Mouse (Mus musculus): ENCODE measurements around the gene Tmem242. TPM values are rescaled to one million over a fixed set of nuclear protein-coding genes. Genes with fewer than 3 reads are reported as not detected.
"Not testable (repeated sequence)": the region's sequence is repeated elsewhere in the genome, so short reads cannot be mapped to it uniquely, and the experiment has no call there.

Gene Tmem242
- polyA plus RNA-seq, 1 experiment from 2014 or later: 100 TPM

DNA sequence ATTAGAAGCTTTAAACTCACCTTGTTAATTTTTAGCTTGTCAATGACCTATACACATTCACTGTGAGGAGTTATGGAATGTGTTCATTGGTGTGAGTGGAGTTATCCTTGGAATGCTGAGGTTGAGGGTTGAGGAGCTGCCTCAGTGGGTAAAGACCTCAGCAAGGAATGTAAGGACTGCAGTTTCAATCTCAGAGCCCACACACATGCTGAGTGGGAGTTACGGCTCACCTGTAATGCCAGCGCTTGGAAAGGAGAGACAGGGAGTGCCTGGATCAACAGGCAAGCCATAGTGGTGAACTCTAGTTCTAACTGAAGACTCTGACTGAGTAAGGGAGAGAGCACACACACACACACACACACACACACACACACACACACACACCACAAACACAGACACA lies 23.9 kb upstream of the Tmem242 start:
- H3K9me3 ChIP-seq (ENCODE audit: control insufficient read depth, low read length): no peaks in the 10 kb centered on the region
- ATAC-seq (replicated peaks; ENCODE audit: low FRiP score): no peak
- no peaks in the 10 kb centered on the region for H3K4me1 ChIP-seq (replicated peaks; ENCODE audit: control insufficient read depth, insufficient read depth, low read length)
- H3K4me2 ChIP-seq: no peak overlapping the region
- H3K4me3 ChIP-seq (ENCODE audit: low read depth, low read length): no peak overlapping the region
- no peak overlapping the region for H3K27ac ChIP-seq (ENCODE audit: low read depth, low read length)
- no peak for DNase-seq (ENCODE audit: low spot score)
- 84% methylated on average over 2 of the region's 2 CpGs for WGBS
- no peak overlapping the region for H3K9ac ChIP-seq (ENCODE audit: low read depth, low read length)
- no peaks in the 10 kb centered on the region for H3K36me3 ChIP-seq (ENCODE audit: control insufficient read depth, insufficient read depth, low read length)
- no peaks in the 10 kb centered on the region for H3K27me3 ChIP-seq (replicated peaks; ENCODE audit: control insufficient read depth, insufficient read depth, low read length)

DNA sequence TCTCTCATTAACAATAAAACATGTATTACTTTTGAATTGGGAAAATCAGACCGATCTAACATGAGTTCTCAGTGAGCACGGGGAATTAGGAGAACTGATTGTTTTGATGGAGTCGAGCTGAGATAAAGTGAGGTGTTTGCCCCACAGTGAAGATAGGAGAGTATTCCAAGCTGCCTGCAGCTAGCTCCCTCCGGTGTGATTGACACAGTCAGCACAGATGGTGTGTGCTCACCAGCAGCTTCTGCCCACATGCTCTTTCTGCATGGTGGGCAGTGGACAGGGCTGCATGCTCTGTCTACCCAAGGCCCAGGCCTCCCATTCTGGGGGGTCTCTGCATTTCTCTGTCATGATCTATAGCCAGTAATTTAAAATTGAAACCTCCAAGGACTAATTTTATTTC lies 13.6 kb upstream of the Tmem242 start:
- Histone ChIP-seq H3K27me3 (replicated peaks; ENCODE audit: control insufficient read depth, insufficient read depth, low read length) (no peaks in the 10 kb centered on the region), H3K36me3 (ENCODE audit: control insufficient read depth, insufficient read depth, low read length) (no peaks in the 10 kb centered on the region), H3K27ac (ENCODE audit: low read depth, low read length) (no peak overlapping the region), H3K9ac (ENCODE audit: low read depth, low read length) (no peak overlapping the region), H3K4me1 (replicated peaks; ENCODE audit: control insufficient read depth, insufficient read depth, low read length) (no peaks in the 10 kb centered on the region), H3K4me3 (ENCODE audit: low read depth, low read length) (no peak overlapping the region), H3K4me2 (no peak overlapping the region), H3K9me3 (ENCODE audit: control insufficient read depth, low read length) (no peaks in the 10 kb centered on the region)
- ATAC-seq (replicated peaks; ENCODE audit: low FRiP score) (no peak), DNase-seq (ENCODE audit: low spot score) (no peak)
- WGBS: 55% methylated on average over 4 of the region's 4 CpGs

DNA sequence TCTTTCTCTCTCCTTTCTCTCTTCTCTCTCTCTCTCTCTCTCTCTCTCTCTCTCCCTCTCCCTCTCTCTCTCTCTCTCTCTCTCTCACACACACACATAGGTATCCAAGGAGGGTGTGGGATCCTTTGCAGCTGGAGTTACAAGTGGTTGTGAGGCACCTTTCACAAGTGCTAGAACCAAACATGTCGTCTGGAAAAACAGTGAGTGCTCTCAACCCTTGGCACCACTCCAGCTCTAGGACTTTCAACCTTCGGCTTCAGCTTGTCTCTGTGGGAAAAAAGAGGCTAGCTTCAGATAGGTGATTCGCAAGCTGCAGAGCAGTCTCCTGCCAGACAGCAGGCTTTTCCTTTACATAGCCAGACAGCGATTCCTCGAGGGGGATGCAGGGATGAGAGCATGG lies 3.7 kb upstream of the Tmem242 start:
- H3K4me3 ChIP-seq (ENCODE audit: low read depth, low read length): no peak overlapping the region
- no peak for ATAC-seq (replicated peaks; ENCODE audit: low FRiP score)
- H3K27me3 ChIP-seq (replicated peaks; ENCODE audit: control insufficient read depth, insufficient read depth, low read length): peaks cover 6% of the 10 kb centered on the region
- H3K9ac ChIP-seq (ENCODE audit: low read depth, low read length): no peak overlapping the region
- no peak overlapping the region for H3K27ac ChIP-seq (ENCODE audit: low read depth, low read length)
- H3K9me3 ChIP-seq (ENCODE audit: control insufficient read depth, low read length): no peaks in the 10 kb centered on the region
- no peak overlapping the region for H3K4me2 ChIP-seq
- no peaks in the 10 kb centered on the region for H3K36me3 ChIP-seq (ENCODE audit: control insufficient read depth, insufficient read depth, low read length)
- DNase-seq (ENCODE audit: low spot score): no peak
- peaks cover 8% of the 10 kb centered on the region; the same call in 1 of the 2 replicates for H3K4me1 ChIP-seq (replicated peaks; ENCODE audit: control insufficient read depth, insufficient read depth, low read length)
- WGBS: 65% methylated on average over 5 of the region's 5 CpGs

DNA sequence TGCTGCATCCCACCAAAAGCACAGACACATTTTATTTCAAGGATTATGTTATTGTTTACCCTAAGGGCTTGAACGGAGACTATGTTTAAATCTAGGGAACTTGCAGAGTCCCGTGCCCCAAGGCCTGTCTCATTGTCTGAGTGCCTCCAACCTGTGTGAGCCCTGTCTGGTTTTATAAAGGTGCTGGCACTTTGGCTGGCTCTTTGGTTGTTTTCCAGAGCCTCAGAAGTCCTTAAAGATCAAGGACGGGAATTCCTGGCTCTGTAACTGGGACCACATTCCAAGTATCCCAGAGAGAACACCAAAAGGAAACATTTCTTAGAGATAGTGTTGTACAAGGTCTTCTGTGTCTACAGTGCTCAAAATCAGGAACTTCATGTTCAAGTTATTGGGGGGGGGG lies 3.2 kb upstream of the Tmem242 start:
- 67% methylated on average over 3 of the region's 3 CpGs for WGBS
- no peak overlapping the region for H3K4me2 ChIP-seq
- ATAC-seq (replicated peaks; ENCODE audit: low FRiP score): no peak

DNA sequence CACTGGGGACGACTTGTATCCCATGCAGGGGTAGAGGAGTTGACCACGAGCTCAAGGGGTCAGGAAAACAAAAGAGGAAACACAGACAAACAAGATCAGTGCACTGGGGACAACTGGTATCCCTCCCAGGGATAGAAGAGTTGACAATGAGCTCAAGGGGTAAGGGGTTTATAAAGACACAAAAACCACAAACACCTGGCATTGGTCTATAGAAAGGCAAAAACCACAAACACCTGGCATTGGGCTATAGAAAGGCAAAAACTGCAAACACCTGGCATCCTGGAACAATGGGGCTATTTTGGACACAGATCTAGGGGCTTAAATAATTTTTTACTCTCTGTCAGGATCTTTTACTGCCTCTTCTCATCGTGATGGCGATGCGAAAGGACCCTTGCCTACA lies 2.3 kb upstream of the Tmem242 start:
- H3K27me3 ChIP-seq (replicated peaks; ENCODE audit: control insufficient read depth, insufficient read depth, low read length); ATAC-seq (replicated peaks; ENCODE audit: low FRiP score); H3K36me3 ChIP-seq (ENCODE audit: control insufficient read depth, insufficient read depth, low read length); H3K4me1 ChIP-seq (replicated peaks; ENCODE audit: control insufficient read depth, insufficient read depth, low read length); H3K9me3 ChIP-seq (ENCODE audit: control insufficient read depth, low read length); H3K27ac ChIP-seq (ENCODE audit: low read depth, low read length); H3K4me2 ChIP-seq; DNase-seq (ENCODE audit: low spot score); H3K4me3 ChIP-seq (ENCODE audit: low read depth, low read length); H3K9ac ChIP-seq (ENCODE audit: low read depth, low read length): not testable (repeated sequence)
- WGBS: 67% methylated on average over 5 of the region's 5 CpGs

More for the DNA sequence above, 3.2 kb upstream of the Tmem242 start:
- Histone ChIP-seq H3K9me3 (ENCODE audit: control insufficient read depth, low read length) (no peaks in the 10 kb centered on the region), H3K4me1 (replicated peaks; ENCODE audit: control insufficient read depth, insufficient read depth, low read length) (peaks cover 8% of the 10 kb centered on the region; the same call in 1 of the 2 replicates), H3K4me3 (ENCODE audit: low read depth, low read length) (no peak overlapping the region), H3K36me3 (ENCODE audit: control insufficient read depth, insufficient read depth, low read length) (no peaks in the 10 kb centered on the region), H3K27ac (ENCODE audit: low read depth, low read length) (no peak overlapping the region), H3K27me3 (replicated peaks; ENCODE audit: control insufficient read depth, insufficient read depth, low read length) (peaks cover 6% of the 10 kb centered on the region), H3K9ac (ENCODE audit: low read depth, low read length) (no peak overlapping the region)
- no peak for DNase-seq (ENCODE audit: low spot score)

DNA sequence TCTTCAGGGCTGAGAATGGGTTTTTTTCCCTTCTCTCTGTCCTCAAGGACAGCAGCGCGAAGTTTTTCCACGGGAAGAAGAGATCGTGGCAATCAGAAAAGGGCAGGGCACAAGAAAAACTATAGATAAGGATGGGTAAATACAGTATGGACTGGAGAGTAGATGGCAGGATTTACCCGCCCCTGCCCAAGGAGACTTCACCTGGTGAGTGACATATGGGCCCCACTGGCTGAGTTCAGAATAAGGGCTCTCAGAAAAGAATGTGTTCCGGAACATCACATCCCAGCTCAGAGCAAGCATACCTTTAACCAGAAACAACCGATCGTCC lies 264 bp downstream of the Tmem242 start:
- Histone ChIP-seq H3K27ac (ENCODE audit: low read depth, low read length) (0 out of 2 replicates have a peak overlapping the region, but pooled peaks have one; percentile 13), H3K4me1 (replicated peaks; ENCODE audit: control insufficient read depth, insufficient read depth, low read length) (peaks cover 8% of the 10 kb centered on the region; the same call in 1 of the 2 replicates), H3K4me3 (ENCODE audit: low read depth, low read length) (peak overlapping the region; percentile 82), H3K9ac (ENCODE audit: low read depth, low read length) (peak overlapping the region; percentile 86), H3K27me3 (replicated peaks; ENCODE audit: control insufficient read depth, insufficient read depth, low read length) (no peaks in the 10 kb centered on the region; the same call in 1 of the 2 replicates), H3K36me3 (ENCODE audit: control insufficient read depth, insufficient read depth, low read length) (no peaks in the 10 kb centered on the region; the same call in 1 of the 2 replicates), H3K9me3 (ENCODE audit: control insufficient read depth, low read length) (no peaks in the 10 kb centered on the region), H3K4me2 (peak overlapping the region; percentile 88)
- peak; percentile 62; the same call in 1 of the 2 replicates for ATAC-seq (replicated peaks; ENCODE audit: low FRiP score)
- under 1% methylated on average over 8 of the region's 8 CpGs for WGBS
- DNase-seq (ENCODE audit: low spot score): no peak

DNA sequence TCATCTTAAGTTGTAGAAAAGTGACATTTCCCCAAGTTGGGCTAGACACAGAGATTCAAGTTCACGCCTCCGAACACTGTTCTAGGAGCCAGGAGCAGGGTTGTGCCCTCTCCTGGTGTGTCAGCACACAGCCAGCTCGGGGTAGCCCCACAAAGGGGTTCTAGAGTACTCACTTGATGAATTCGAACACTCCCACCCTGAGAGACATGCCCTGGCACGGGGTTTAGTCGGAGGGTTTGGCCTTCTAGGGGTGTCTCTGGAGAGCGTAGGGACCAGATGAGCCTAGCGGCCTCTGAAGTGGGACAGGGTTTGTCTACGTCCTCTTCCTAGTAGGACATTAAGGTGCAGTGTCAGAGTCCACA lies 10.3 kb downstream of the Tmem242 start:
- H3K36me3 ChIP-seq (ENCODE audit: control insufficient read depth, insufficient read depth, low read length): peaks cover 11% of the 10 kb centered on the region; the same call in 1 of the 2 replicates
- WGBS: 76% methylated on average over 9 of the region's 9 CpGs
- H3K4me1 ChIP-seq (replicated peaks; ENCODE audit: control insufficient read depth, insufficient read depth, low read length): peaks cover 8% of the 10 kb centered on the region; the same call in 1 of the 2 replicates
- no peaks in the 10 kb centered on the region for H3K27me3 ChIP-seq (replicated peaks; ENCODE audit: control insufficient read depth, insufficient read depth, low read length)
- H3K4me3 ChIP-seq (ENCODE audit: low read depth, low read length): no peak overlapping the region
- DNase-seq (ENCODE audit: low spot score) (no peak), ATAC-seq (replicated peaks; ENCODE audit: low FRiP score) (peak; percentile 37; the same call in 1 of the 2 replicates)
- H3K9me3 ChIP-seq (ENCODE audit: control insufficient read depth, low read length): no peaks in the 10 kb centered on the region
- no peak overlapping the region for H3K4me2 ChIP-seq
- H3K9ac ChIP-seq (ENCODE audit: low read depth, low read length): no peak overlapping the region
- no peak overlapping the region for H3K27ac ChIP-seq (ENCODE audit: low read depth, low read length)

DNA sequence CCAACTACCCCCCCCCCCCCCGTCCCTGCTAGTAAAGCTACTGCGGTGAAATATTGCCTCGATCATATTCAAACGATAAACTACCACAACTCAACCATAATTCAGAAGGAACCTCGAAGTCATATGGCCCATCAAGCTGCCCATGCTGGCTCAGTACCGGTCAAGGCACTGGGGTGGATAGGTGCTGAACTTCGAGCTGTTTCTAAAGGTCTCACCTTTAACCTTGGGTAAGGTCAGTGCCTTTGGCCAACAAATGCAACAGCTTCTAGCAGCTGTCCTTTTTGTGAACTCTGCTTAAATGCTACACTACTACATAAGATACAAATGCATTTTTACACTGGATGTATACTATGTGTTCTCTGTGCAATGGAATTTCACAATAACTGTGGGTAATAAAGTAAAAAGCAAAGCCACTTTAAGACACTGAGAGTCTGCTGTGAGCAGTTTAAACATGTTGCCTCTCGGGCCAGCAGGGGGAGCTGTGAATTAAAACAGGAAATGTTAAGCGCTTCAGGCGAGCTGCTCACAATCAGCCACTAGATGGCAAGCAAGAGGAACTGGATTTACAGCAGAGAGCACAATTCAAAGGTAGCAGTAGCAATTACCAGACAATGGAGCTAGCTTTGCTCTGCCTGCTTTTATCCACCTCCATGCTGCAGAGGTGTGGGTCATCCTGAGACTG lies 10.8 kb downstream of the Tmem242 start:
- H3K4me3 ChIP-seq (ENCODE audit: low read depth, low read length): no peak overlapping the region
- H3K36me3 ChIP-seq (ENCODE audit: control insufficient read depth, insufficient read depth, low read length): peaks cover 11% of the 10 kb centered on the region; the same call in 1 of the 2 replicates
- no peak overlapping the region for H3K9ac ChIP-seq (ENCODE audit: low read depth, low read length)
- peak; percentile 74 for DNase-seq (ENCODE audit: low spot score)
- no peak overlapping the region for H3K4me2 ChIP-seq
- peak; percentile 64 for ATAC-seq (replicated peaks; ENCODE audit: low FRiP score)
- 55% methylated on average over 10 of the region's 10 CpGs for WGBS
- no peaks in the 10 kb centered on the region for H3K9me3 ChIP-seq (ENCODE audit: control insufficient read depth, low read length)
- H3K4me1 ChIP-seq (replicated peaks; ENCODE audit: control insufficient read depth, insufficient read depth, low read length): peaks cover 11% of the 10 kb centered on the region; the same call in 1 of the 2 replicates
- H3K27me3 ChIP-seq (replicated peaks; ENCODE audit: control insufficient read depth, insufficient read depth, low read length): no peaks in the 10 kb centered on the region
- H3K27ac ChIP-seq (ENCODE audit: low read depth, low read length): no peak overlapping the region

DNA sequence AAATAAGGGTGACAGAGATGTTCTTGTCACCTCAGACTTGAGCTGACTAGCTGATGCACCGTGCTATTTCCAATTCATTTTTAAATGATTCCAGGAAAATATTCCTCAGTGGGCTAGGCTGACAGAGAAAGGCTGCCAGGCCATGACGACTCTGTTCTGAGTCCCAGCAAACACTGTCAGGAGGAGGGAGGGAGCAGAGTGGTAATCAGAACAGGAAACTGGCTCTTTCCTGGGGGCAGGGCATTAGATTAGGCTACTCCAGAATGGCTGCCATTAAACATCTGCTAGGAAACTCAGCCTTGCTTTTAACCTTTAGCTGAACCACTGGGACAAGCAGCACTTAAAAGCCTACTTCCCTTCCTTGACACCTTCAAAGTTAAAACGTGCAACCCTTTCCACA lies 14.9 kb downstream of the Tmem242 start:
- DNase-seq (ENCODE audit: low spot score): no peak
- no peak overlapping the region for H3K9ac ChIP-seq (ENCODE audit: low read depth, low read length)
- H3K27ac ChIP-seq (ENCODE audit: low read depth, low read length): no peak overlapping the region
- no peaks in the 10 kb centered on the region for H3K9me3 ChIP-seq (ENCODE audit: control insufficient read depth, low read length)
- H3K36me3 ChIP-seq (ENCODE audit: control insufficient read depth, insufficient read depth, low read length): no peaks in the 10 kb centered on the region
- no peak overlapping the region for H3K4me3 ChIP-seq (ENCODE audit: low read depth, low read length)
- no peak overlapping the region for H3K4me2 ChIP-seq
- H3K27me3 ChIP-seq (replicated peaks; ENCODE audit: control insufficient read depth, insufficient read depth, low read length): no peaks in the 10 kb centered on the region
- peaks cover 25% of the 10 kb centered on the region for H3K4me1 ChIP-seq (replicated peaks; ENCODE audit: control insufficient read depth, insufficient read depth, low read length)
- WGBS: 36% methylated on average over 3 of the region's 3 CpGs
- no peak for ATAC-seq (replicated peaks; ENCODE audit: low FRiP score)
